In the genomic region with DNA sequence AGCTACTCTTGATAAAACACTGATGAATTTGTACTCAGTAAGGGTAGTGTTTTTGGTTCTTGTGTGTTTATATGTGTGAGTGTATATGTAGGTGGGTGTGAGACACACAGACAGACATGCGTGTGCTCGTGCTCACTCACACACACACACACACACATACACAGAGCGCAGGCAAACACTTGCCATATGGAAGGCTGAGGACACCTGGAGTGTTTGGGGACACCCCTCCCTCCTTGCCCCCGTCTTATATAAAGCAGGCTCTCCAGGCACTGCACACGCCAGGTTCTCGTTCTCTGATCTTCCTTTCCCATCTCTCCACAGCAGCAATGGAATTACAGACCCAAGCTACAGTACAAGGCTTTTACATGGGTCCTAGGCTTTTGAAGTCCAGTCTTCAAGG, we compare ENCODE assay signal across 21 mouse cellular contexts. TPM values are rescaled to one million over a fixed set of nuclear protein-coding genes. Genes with fewer than 3 reads are reported as not detected.
A peak's percentile ranks its signal among the peaks of the same experiment; 100 is the strongest.
DNase-seq lines count a peak whose midpoint lies in the region; ATAC-seq lines count a peak whose summit lies in the region.
"Had no signal": no experiment of that assay in that cellular context is flagged by ENCODE, and none has a peak within 500 bp of the region (broad histone marks: within the 10 kb centered on the region; RNA-seq: fewer than 3 reads in every experiment).

No protein-coding gene starts in this region.

- H3K4me3 ChIP-seq in midbrain, embryonic 16.5 days (ENCODE audit: low read depth, low read length): no peak overlapping the region
- H3K4me3 ChIP-seq: embryonic facial prominence, embryonic 13.5 days; embryonic facial prominence, embryonic 15.5 days; erythroblast, embryonic 14.5 days; forebrain, embryonic 10.5 days; forebrain, embryonic 12.5 days had no signal

- H3K27ac ChIP-seq in midbrain, embryonic 16.5 days (ENCODE audit: low read length): no peak overlapping the region
- H3K27ac ChIP-seq: embryonic facial prominence, embryonic 13.5 days; embryonic facial prominence, embryonic 15.5 days; forebrain, embryonic 12.5 days had no signal

- H3K4me1 ChIP-seq in midbrain, embryonic 16.5 days (ENCODE audit: control insufficient read depth, insufficient read depth, low read length): peaks cover 30% of the 10 kb centered on the region

- no peak overlapping the region for H3K9ac ChIP-seq in midbrain, embryonic 16.5 days (ENCODE audit: low read depth, low read length)
- H3K9ac ChIP-seq: embryonic facial prominence, embryonic 13.5 days; embryonic facial prominence, embryonic 15.5 days; forebrain, embryonic 12.5 days had no signal

- no peak for ATAC-seq in midbrain, embryonic 16.5 days
- ATAC-seq: activated CD4-positive, CD25-positive, alpha-beta regulatory T cell, adult 4 months; CD4-positive, CD25-positive, alpha-beta regulatory T cell, adult 4 months; forebrain, embryonic 14.5 days; forebrain, embryonic 16.5 days; Patski had no signal

- no peaks in the 10 kb centered on the region for H3K36me3 ChIP-seq in midbrain, embryonic 16.5 days (ENCODE audit: control insufficient read depth, insufficient read depth, low read length)
- H3K36me3 ChIP-seq: embryonic facial prominence, embryonic 13.5 days; embryonic facial prominence, embryonic 15.5 days; forebrain, embryonic 10.5 days; forebrain, embryonic 12.5 days; G1E had no signal

- 88% methylated on average over 6 of the region's 6 CpGs for WGBS in midbrain, embryonic 16.5 days

- H3K4me2 ChIP-seq in midbrain, embryonic 16.5 days (ENCODE audit: low read length): no peak overlapping the region
- H3K4me2 ChIP-seq: embryonic facial prominence, embryonic 13.5 days; embryonic facial prominence, embryonic 15.5 days; forebrain, embryonic 12.5 days had no signal

- peak; percentile 33 for DNase-seq in cerebellum, adult 11 months
- no peak for DNase-seq in cerebellum, adult 9-11 months
- peak; percentile 34 to 37 for DNase-seq in cerebellum, postnatal 36 days
- DNase-seq in cerebellum, adult 18-20 months: no peak
- DNase-seq: adrenal gland, adult 8-10 months; adrenal gland, postnatal 14 days; adrenal gland, postnatal 36 days; B cell, adult 2 months had no signal

- no peaks in the 10 kb centered on the region for H3K27me3 ChIP-seq in midbrain, embryonic 16.5 days (ENCODE audit: control insufficient read depth, insufficient read depth, low read depth, low read length)
- H3K27me3 ChIP-seq: CH12.LX; embryonic facial prominence, embryonic 13.5 days; embryonic facial prominence, embryonic 15.5 days; forebrain, embryonic 12.5 days; Patski had no signal

- H3K9me3 ChIP-seq in midbrain, embryonic 16.5 days (replicated peaks; ENCODE audit: control insufficient read depth, low read length, poor library complexity, severe bottlenecking): no peaks in the 10 kb centered on the region
- H3K9me3 ChIP-seq: embryonic facial prominence, embryonic 13.5 days; embryonic facial prominence, embryonic 15.5 days; forebrain, embryonic 10.5 days; forebrain, embryonic 12.5 days; G1E had no signal

RNA-seq across cellular contexts. Expression of gene Maml3, which starts 37.7 kb away (rescaled TPM):
- 5.7 and 6.9 TPM in 2 replicates for polyA plus RNA-seq in midbrain, embryonic 16.5 days (2015; fragmentation: Nextera tagmentation; extraction: Ambion mirVana)

Comparison
In these comparisons a context has a peak if more than half of its experiments do, and no peak if none do; other contexts are left out.
1. DNase-seq: peak in cerebellum, adult 11 months (single experiment) and cerebellum, postnatal 36 days (2 of 2); none in cerebellum, adult 9-11 months (single experiment) and cerebellum, adult 18-20 months (0 of 2).